Mouse (Mus musculus) thymus, postnatal 10 days (tissue): ENCODE data around the gene Zfp53.
"Not testable (repeated sequence)": the region's sequence is repeated elsewhere in the genome, so short reads cannot be mapped to it uniquely, and the experiment has no call there.

Source experiments
- DNase-seq, 2 experiments: peaks; one replicate each; pipeline ENCODE4 v3.0.0; 2021; ENCODE audit warnings: low spot score in 2 of 2

Zfp53 gene

DNA sequence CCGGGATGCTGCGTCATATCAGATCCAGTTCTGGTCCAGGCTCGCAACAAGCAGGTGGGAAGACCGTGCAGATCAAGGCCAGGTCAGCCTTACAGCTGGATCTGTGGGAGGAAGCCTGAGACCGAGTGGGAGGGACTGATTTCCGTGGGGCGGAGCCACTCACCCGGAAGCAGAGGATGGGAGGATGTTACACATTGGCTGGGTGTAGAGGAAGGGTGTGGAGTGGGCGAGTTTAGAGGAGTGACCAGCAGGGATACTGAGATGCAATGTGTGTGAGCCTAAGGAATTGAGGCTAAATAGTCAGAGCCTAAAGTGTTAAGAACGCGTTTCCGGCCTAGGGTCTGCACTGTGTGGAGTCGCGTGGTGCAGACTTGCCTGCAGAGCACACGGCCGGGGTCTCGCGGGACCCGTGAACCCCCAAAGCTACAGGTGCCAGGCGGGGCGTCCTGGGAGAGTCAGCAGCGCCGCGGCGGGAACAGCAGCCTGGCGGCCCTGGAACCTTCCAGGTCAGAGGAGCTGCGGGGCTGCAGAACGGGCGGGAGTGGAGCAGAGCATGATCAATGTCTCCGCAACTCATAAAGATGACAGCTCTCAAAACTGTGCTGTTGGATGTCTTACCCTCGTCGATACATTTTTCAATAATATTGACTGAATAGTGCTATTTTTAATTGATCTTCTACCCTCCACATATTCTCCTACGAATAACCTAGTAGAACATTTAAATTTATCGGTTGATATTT is at the start of gene Zfp53:
Gene Zfp53 (plus strand): TSS at position 239 of the 740 bp plus-strand sequence.
- peak; percentile 73 to 78 for DNase-seq

- DNase-seq = peak; percentile 79 to 80
Observed at GRCm38 (mm10) chr17:21449669-21450068, 39.1 kb upstream of the Zfp53 start.

- peak; percentile 90 to 94 for DNase-seq
Observed at GRCm38 (mm10) chr17:21450138-21450704, 38.6 kb upstream of the Zfp53 start, which contains the start of gene Zfp51. Gene Zfp51 (plus strand): TSS chr17:21450374.

DNA sequence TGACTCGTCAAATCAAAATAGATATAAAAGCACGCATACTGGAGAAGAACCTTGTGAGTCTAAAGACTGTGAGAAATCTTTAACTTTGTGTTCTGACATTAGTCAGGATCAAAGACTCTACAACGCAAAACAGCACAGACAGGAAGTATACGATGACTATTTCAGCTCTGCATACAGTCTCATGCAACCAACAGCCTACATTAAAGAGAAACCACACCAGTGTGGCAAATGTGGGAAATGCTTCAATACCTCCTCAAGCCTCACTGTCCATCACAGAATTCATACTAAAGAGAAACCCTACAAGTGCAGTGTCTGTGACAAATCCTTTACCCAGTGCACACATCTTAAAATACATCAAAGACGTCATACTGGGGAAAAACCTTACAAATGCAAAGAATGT is 25.2 kb upstream of the Zfp53 start:
- DNase-seq = no peak

- DNase-seq = no peak
Observed at GRCm38 (mm10) chr17:21472032-21472652, 16.7 kb upstream of the Zfp53 start.

- no peak for DNase-seq
Observed at GRCm38 (mm10) chr17:21472653-21473307, 16.0 kb upstream of the Zfp53 start.

GRCm38 (mm10) chr17:21473362-21474190 is 15.2 kb upstream of the Zfp53 start:
- DNase-seq = no peak

- not testable (repeated sequence) for DNase-seq
Observed at GRCm38 (mm10) chr17:21474729-21475128, 14.1 kb upstream of the Zfp53 start.

GRCm38 (mm10) chr17:21475290-21475689 is 13.5 kb upstream of the Zfp53 start:
- not testable (repeated sequence) for DNase-seq

- not testable (repeated sequence) for DNase-seq
Observed at GRCm38 (mm10) chr17:21476351-21476750, 12.4 kb upstream of the Zfp53 start.

- DNase-seq = not testable (repeated sequence)
Observed at GRCm38 (mm10) chr17:21478103-21478777, 10.6 kb upstream of the Zfp53 start.

DNA sequence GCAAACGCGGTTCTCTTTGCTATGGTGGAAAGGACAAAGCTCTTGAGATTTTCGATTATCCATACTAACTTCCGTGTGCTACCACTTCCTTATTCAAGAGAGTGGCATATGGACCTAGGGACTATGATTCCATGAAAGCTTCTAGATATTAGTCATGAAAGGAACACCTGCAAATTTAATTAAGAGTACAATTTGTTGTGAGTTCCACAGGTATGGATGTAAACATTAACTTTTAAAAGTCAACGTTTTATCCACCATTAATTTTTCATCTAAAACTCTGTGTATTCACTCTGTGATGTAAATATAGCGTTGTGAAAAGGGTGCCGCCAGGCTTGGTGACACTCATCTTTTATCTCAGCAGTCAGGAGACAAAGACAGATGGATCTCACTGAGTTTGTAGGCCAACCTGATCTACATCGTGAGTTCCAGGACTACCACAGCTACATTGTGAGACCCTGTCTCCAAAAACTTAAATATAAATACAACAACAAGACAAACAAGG is 753 bp downstream of the Zfp53 start:
- no peak for DNase-seq

DNA sequence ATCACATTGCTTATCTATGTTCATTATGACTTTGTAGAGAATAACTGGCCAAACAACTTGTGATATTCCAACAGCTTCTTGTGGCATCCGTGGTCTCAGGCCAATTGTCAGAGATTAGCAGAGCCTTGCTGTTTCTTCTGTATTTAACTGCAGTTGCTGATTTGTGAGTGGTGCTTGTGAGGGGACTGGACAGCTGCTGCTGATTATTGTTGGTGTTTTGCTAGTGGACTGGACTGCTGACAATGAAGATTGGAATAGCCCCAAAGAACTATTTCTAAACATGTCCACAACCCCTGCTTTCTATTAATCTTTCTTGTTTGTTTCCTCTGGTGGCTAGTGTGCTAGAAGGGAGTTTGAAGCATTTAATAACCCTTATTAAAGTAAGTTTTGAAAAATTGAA is 12.6 kb downstream of the Zfp53 start:
- no peak for DNase-seq

GRCm38 (mm10) chr17:21504524-21504923 is 15.7 kb downstream of the Zfp53 start:
- no peak for DNase-seq

GRCm38 (mm10) chr17:21506258-21506657 is 17.5 kb downstream of the Zfp53 start:
- DNase-seq = no peak

GRCm38 (mm10) chr17:21509756-21510155 is 21.0 kb downstream of the Zfp53 start:
- DNase-seq = no peak

DNA sequence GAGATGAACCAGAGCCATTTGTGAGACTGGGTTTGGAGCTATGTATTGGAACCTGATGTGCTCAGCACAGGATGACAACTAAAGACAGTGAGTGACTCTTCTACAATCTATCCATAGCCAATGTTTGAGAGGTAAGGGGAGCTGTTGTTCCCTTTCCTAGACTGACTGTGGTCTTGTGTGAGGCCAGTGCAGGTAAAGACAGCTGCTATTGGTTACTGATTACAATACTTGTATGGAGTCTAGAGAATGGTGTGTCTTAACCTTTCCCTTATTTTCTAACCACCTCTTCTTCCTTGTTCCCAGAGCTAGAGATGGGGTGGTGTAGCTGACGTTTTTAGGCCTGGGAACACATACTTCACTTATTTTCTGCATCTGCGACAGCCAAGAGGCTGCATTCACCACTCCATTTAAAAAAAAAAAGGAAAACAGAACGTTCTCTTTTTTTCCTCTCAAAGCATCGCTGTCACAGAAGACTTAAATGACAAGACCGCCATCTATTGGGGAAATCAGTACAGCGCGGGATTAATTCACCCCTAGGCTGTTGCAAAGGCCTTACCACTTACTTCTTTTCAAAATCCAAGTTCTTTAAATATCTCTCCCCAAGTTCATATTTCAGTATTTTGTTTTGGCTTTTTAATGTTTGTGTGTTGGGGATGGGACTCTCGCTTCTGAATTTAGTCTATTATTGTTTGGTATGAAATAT is 26.8 kb downstream of the Zfp53 start:
- DNase-seq = peak; percentile 40 to 61

- DNase-seq = peak in 1 of 2 experiments; percentile 42
Observed at GRCm38 (mm10) chr17:21516201-21517129, 27.7 kb downstream of the Zfp53 start.

DNA sequence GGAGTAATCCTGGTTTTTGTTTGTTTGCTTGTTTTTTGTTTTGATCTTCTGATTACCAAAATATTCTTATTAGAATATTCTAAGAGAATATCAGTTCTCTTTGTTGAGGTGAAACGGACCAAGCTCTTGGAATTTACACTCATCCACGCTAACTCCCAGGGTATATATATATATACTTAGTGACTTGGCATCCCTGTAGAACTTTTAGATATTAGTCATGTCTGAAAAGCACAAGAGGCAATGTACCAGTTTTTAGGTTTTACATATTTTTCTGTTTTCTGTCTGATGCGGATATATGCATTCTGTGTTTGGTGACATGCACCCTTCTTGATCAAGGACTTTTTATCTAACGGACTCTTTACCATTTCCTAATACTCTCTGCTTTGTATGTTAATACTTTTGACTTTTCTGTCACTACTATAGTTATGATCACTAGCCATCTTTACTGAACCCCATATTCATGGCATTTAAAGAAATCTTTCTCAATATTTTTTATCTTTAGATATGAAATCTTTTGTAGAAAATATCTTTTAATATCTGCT is 28.4 kb downstream of the Zfp53 start:
- DNase-seq = no peak
